Mouse (Mus musculus): Measurements from ENCODE around the gene Tufm. TPM values are rescaled to one million over a fixed set of nuclear protein-coding genes. Genes with fewer than 3 reads are reported as not detected.

Tufm gene
- 98.5 TPM for polyA plus RNA-seq (2017; shearing (Covaris generic))

GRCm38 (mm10) chr7:126487052-126487483 is at the start of gene Tufm:
TSS of gene Tufm (plus strand) at chr7:126487361.

GRCm38 (mm10) chr7:126463004-126463403 is 24.2 kb upstream of the Tufm start, which contains the start of gene Atp2a1:
TSS of gene Atp2a1 (minus strand) at chr7:126463108.

GRCm38 (mm10) chr7:126474993-126475581 is 12.1 kb upstream of the Tufm start, which contains the start of gene Sh2b1:
TSS of gene Sh2b1 (minus strand) at chr7:126475424.

GRCm38 (mm10) chr7:126503273-126503878 is 16.2 kb downstream of the Tufm start, which contains the start of gene Atxn2l:
TSS of gene Atxn2l (minus strand) at chr7:126503437.

Other genes starting within 250 kb of the Tufm start
- gene Sbk1, start 214.7 kb upstream of the Tufm start, polyA plus RNA-seq (2017; shearing (Covaris generic)): 26.4 TPM
- 662 TPM for gene Lat, start 117.8 kb upstream of the Tufm start, polyA plus RNA-seq (2017; shearing (Covaris generic))
- 41.4 TPM for gene Spns1, start 109.9 kb upstream of the Tufm start, polyA plus RNA-seq (2017; shearing (Covaris generic))
- gene Nfatc2ip, start 90.6 kb upstream of the Tufm start, polyA plus RNA-seq (2017; shearing (Covaris generic)): 3.8 TPM
- gene Cd19, start 72.5 kb upstream of the Tufm start, polyA plus RNA-seq (2017; shearing (Covaris generic)): 0.12 TPM
- gene Rabep2, start 58.6 kb upstream of the Tufm start, polyA plus RNA-seq (2017; shearing (Covaris generic)): 48.7 TPM
- not detected for gene Atp2a1, start 24.3 kb upstream of the Tufm start, polyA plus RNA-seq (2017; shearing (Covaris generic))
- 49.8 TPM for gene Sh2b1, start 11.9 kb upstream of the Tufm start, polyA plus RNA-seq (2017; shearing (Covaris generic))
- gene Atxn2l, start 16.1 kb downstream of the Tufm start, polyA plus RNA-seq (2017; shearing (Covaris generic)): 106 TPM
- gene Eif3c, start 79.0 kb downstream of the Tufm start, polyA plus RNA-seq (2017; shearing (Covaris generic)): 159 TPM
- gene Apobr, start 97.6 kb downstream of the Tufm start, polyA plus RNA-seq (2017; shearing (Covaris generic)): 7.1 TPM
- 105 TPM for gene Cln3, start 98.5 kb downstream of the Tufm start, polyA plus RNA-seq (2017; shearing (Covaris generic))
- gene Il27, start 107.6 kb downstream of the Tufm start, polyA plus RNA-seq (2017; shearing (Covaris generic)): not detected
- 1.8 TPM for gene Nupr1, start 143.5 kb downstream of the Tufm start, polyA plus RNA-seq (2017; shearing (Covaris generic))
- gene Sgf29, start 161.9 kb downstream of the Tufm start, polyA plus RNA-seq (2017; shearing (Covaris generic)): 79.6 TPM
- gene Sult1a1, start 189.1 kb downstream of the Tufm start, polyA plus RNA-seq (2017; shearing (Covaris generic)): 0.29 TPM
- 102 TPM for gene Bola2, start 208.0 kb downstream of the Tufm start, polyA plus RNA-seq (2017; shearing (Covaris generic))
- 2.0 TPM for gene Slx1b, start 208.4 kb downstream of the Tufm start, polyA plus RNA-seq (2017; shearing (Covaris generic))
- 1,760 TPM for gene Coro1a, start 220.4 kb downstream of the Tufm start, polyA plus RNA-seq (2017; shearing (Covaris generic))